Mouse (Mus musculus) lung, postnatal 36 days (tissue): ENCODE measurements at regions not wholly inside any gene's neighbourhood (a gene's known extent, or its start where the extent isn't known, plus 50 kb on each side); places are given as distances from the start of the nearest gene placed in this dataset.

Experiments used
- DNase-seq: peaks from one replicate; pipeline ENCODE4 v3.0.0; 2022; ENCODE audit warnings: mixed read lengths

- no peak for DNase-seq
Observed at GRCm38 (mm10) chr3:63036691-63037090, 204.6 kb upstream of the Mme start.

GRCm38 (mm10) chr3:63070786-63071185 is 170.6 kb upstream of the Mme start:
- DNase-seq = no peak

DNA sequence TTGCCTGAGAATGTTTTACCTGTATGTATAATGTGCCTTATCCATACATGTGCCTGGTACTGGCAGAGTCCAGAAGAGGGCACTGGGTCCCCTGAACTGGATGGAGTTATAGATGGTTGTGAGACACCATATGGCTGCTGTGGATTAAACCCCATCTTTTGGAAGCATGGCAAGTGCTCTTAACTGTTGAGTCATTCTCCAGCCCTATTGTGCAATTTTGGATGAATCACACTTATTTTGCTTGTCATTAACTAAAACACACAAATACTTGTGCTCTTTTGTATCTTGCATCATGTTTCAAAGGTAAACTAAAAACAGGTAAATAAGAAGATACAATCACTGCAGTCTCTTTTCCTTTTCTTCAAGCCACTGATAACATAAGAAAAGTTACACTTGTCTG is 168.3 kb upstream of the Mme start:
- no peak for DNase-seq

- DNase-seq = no peak
Observed at GRCm38 (mm10) chr3:63078181-63078580, 163.2 kb upstream of the Mme start.

DNA sequence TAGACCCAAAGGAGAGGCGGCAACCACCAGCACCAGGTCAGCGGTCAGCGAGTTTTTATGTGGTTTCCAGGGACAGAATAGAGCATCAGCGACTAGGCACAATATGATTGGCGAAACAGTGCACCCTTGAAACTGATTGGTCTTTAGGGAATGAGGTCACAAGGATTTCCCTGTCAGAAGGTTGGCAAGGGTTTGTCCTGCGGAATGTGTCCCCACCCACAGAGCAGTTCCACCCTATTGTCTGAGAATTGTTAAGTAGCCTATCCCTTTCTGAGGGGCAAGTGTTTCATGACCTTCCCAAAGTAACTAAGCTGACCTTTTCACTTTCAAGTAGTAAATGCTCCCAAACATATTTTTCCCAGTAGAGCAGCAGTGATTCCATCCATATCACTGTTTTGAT is 159.2 kb upstream of the Mme start:
- no peak for DNase-seq

GRCm38 (mm10) chr3:63085426-63085825 is 155.9 kb upstream of the Mme start:
- no peak for DNase-seq

DNA sequence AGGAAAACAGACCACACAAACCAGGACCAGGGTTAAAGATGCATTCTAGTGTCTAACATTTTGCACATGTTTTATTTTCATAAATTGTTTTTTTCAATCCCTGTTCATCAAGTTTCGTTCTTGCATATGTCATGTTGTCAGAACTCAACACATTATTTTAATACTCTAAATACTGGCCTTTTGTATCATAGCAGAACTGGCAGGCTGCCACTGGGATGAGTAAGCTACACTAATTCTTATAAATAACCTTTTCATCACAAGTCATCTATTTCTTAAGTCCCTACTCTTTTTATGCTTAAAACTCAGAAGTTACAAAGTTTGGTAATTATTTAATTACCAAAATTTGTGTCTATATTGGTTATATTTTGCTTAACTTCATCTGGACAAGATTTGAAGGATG is 148.4 kb upstream of the Mme start:
- no peak for DNase-seq

DNA sequence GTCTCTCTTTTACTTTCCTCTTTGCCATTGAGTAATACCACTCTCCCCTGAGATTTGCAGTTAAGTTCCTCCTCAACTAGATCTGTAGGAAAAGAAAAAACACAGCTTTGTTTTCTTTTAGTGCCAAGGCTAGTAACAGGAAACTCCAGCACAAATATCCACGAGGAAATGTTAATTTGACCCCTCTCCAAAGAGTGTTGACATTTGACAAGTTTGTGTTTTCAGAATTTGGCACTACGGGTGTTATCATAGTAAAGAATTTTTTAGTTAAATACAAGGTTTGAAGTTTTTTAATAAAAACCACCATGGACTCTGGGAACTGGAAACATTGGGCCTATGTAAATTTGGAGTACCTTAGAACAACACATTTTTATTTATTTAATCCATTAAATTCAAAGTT is 126.1 kb upstream of the Mme start:
- no peak for DNase-seq

DNA sequence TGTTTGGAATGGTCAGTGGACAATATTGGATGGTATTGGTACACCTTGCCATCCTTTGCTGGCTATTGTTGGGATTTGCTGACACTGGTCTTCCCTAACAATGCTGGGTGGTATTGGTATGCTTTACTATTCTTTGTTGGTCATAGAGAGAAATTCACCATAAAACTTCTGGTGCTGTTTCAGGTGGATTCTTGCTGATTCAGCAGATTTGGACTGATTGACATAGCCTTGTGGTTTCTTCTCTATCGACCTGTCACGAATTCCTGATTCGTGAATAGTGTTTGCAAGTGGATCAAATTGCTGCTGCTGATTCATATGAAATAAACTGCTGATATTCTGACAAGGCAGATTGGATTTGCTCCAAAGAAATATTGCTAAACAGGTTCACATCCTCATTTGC is 109.5 kb upstream of the Mme start:
- no peak for DNase-seq

GRCm38 (mm10) chr3:63137391-63138147 is 103.8 kb upstream of the Mme start:
- peak; percentile 15 for DNase-seq

GRCm38 (mm10) chr3:63146237-63146636 is 95.1 kb upstream of the Mme start:
- no peak for DNase-seq

DNA sequence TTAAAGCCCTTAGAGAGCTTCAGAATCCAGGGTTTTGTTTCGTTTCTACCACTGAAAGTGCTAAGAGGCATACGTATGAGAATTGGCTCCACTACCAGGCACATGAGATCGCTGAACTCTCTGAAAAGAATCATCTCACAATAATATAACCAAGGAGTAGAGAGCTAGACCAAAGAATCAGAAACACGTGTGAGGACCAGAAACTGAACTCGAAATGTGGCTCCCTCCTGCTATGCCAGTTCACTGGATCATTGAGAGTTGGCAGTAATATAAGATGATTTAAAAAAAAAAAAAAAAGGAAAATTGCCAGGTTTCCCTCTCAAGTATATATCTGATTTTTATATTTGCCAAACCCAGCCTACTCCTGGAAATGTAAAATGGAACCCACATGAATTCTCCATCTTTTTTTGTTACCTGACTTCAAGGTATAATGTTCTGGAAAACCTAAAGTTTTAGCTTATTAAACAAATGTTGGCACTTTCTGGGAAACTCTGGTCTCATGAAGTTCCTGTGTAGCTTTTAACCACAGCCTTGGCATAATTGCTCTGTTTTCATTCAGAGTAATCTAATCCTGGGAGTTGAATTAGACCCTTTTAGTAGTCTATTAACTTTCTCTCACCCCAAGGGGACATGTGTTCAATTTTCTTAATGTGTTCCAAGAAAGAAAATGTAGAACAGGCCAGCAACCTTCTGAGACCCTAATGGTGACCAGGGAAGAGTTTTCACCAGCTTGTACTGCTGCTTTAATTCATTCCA is 58.7 kb upstream of the Mme start:
- DNase-seq = no peak

GRCm38 (mm10) chr3:63187836-63188440 is 53.4 kb upstream of the Mme start:
- no peak for DNase-seq
